Mouse (Mus musculus): ENCODE data around the gene Muc5ac. TPM values are rescaled to one million over a fixed set of nuclear protein-coding genes. Genes with fewer than 3 reads are reported as not detected.

Gene Muc5ac
- polyA plus RNA-seq, 1 experiment: not detected

- Histone ChIP-seq H3K4me1 (ENCODE audit: control insufficient read depth, insufficient read depth, low read length) (no peaks in the 10 kb centered on the region), H3K27me3 (ENCODE audit: control insufficient read depth, insufficient read depth, low read length) (no peaks in the 10 kb centered on the region), H3K4me3 (replicated peaks; ENCODE audit: insufficient read depth, low read depth, low read length) (no peak within 1 kb of the TSS), H3K27ac (ENCODE audit: insufficient read depth, low read length) (no peak within 1 kb of the TSS)
- WGBS: 49% methylated on average over 5 of the region's 5 CpGs
- no peak for DNase-seq
- TF ChIP-seq CTCF (IDR thresholded peaks at IDR 0.05; ENCODE audit: borderline replicate concordance, insufficient read depth, low read depth, low read length) (no peak), POLR2A (IDR thresholded peaks at IDR 0.05; ENCODE audit: borderline replicate concordance, insufficient read depth, low read length) (no peak)
Observed at GRCm38 (mm10) chr7:141838779-141839178, 50.0 kb downstream of the Muc5ac start, which contains the start of gene Muc5b. TSS of gene Muc5b (plus strand) at chr7:141839070.

GRCm38 (mm10) chr7:141840354-141840753 lies 51.6 kb downstream of the Muc5ac start:
- TF ChIP-seq CTCF (IDR thresholded peaks at IDR 0.05; ENCODE audit: borderline replicate concordance, insufficient read depth, low read depth, low read length) (no peak), POLR2A (IDR thresholded peaks at IDR 0.05; ENCODE audit: borderline replicate concordance, insufficient read depth, low read length) (no peak)
- H3K27ac ChIP-seq (ENCODE audit: insufficient read depth, low read length): no peak overlapping the region
- H3K4me3 ChIP-seq (replicated peaks; ENCODE audit: insufficient read depth, low read depth, low read length): no peak overlapping the region
- 88% methylated on average over 10 of the region's 10 CpGs for WGBS
- no peaks in the 10 kb centered on the region for H3K27me3 ChIP-seq (ENCODE audit: control insufficient read depth, insufficient read depth, low read length)
- no peaks in the 10 kb centered on the region for H3K4me1 ChIP-seq (ENCODE audit: control insufficient read depth, insufficient read depth, low read length)
- no peak for DNase-seq

DNA sequence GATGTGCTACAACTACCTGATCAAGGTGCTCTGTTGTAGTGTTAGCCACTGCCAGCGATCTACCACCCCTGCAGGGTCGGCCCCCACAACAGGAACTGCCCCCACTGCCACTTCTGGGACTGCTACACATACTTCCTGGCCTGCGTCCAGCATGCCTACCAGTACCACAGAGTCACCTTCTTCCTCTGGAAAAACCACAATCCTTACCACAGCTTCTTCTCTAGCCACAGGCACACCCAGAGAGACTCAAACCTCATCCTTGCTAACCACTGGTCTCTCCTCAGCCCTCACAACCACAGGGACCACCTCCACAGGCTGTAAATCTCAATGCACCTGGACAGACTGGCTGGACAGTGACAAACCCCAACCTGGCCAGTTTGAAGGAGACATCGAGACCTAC lies 72.3 kb downstream of the Muc5ac start:
- no peak overlapping the region for H3K27ac ChIP-seq (ENCODE audit: insufficient read depth, low read length)
- no peak overlapping the region for H3K4me3 ChIP-seq (replicated peaks; ENCODE audit: insufficient read depth, low read depth, low read length)
- 80% methylated on average over 4 of the region's 4 CpGs for WGBS
- H3K4me1 ChIP-seq (ENCODE audit: control insufficient read depth, insufficient read depth, low read length): no peaks in the 10 kb centered on the region
- H3K27me3 ChIP-seq (ENCODE audit: control insufficient read depth, insufficient read depth, low read length): no peaks in the 10 kb centered on the region
- TF ChIP-seq CTCF (IDR thresholded peaks at IDR 0.05; ENCODE audit: borderline replicate concordance, insufficient read depth, low read depth, low read length): no peak
- TF ChIP-seq POLR2A (IDR thresholded peaks at IDR 0.05; ENCODE audit: borderline replicate concordance, insufficient read depth, low read length): no peak
- no peak for DNase-seq

Other genes starting within 250 kb of the Muc5ac start
- 35.8 and 37.9 TPM in 2 replicates for gene Chid1, start 249.1 kb upstream of the Muc5ac start, polyA plus RNA-seq (2012; rRNA removed)
- gene Ap2a2, start 226.8 kb upstream of the Muc5ac start, polyA plus RNA-seq (2012; rRNA removed): 94.8 and 96.7 TPM in 2 replicates
- 0.05 and 0.08 TPM in 2 replicates for gene Muc6, start 133.7 kb upstream of the Muc5ac start, polyA plus RNA-seq (2012; rRNA removed)
- gene Muc2, start 98.6 kb upstream of the Muc5ac start, polyA plus RNA-seq (2012; rRNA removed): 0.33 and 0.44 TPM in 2 replicates
- under 0.01 TPM in 1 of 2 replicates, not detected in the other for gene Muc5b, start 50.1 kb downstream of the Muc5ac start, polyA plus RNA-seq (2012; rRNA removed)
- 151 and 161 TPM in 2 replicates for gene Tollip, start 129.5 kb downstream of the Muc5ac start, polyA plus RNA-seq (2012; rRNA removed)
- 173 and 182 TPM in 2 replicates for gene Brsk2, start 160.8 kb downstream of the Muc5ac start, polyA plus RNA-seq (2012; rRNA removed)